Mouse (Mus musculus): ENCODE results near the gene A930004D18Rik.

DNA sequence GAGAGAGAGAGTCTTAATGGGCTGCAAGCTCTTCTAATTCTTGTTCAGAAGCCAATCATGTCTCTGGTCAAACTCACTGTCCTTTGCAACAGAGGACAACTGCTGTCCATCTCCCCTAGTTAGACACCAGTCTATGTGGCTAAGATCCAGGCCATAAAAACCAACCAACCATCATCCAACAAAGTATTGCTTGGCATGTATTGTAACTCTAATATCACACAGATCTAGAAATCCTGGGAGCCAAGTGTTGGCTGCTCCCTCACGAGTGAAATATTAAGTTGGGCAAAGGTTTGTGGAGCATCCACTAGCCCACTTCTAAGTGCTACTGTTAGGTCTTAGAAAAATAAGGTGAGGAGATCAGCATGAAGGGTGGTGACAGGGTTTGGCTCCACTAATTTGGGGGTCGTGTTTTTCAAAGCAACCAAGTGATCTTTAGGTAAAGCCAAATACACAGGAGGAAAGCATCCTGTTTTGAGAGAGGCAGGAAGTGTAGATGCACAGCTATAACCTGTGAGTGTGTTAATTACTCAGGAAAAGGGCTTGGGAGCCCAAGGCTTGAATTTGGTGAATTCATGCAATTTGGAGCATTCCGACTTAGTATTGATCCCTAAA is 710 bp upstream of the A930004D18Rik start:
- TF ChIP-seq MAFK (IDR thresholded peaks at IDR 0.05; ENCODE audit: insufficient read depth, low read depth, low read length) (no peak), CHD2 (IDR thresholded peaks at IDR 0.05; ENCODE audit: low read depth, low read length) (no peak), ZNF384 (IDR thresholded peaks at IDR 0.05; ENCODE audit: low read depth, low read length) (no peak)
